Mouse (Mus musculus): ENCODE measurements around the gene Pml.

DNA sequence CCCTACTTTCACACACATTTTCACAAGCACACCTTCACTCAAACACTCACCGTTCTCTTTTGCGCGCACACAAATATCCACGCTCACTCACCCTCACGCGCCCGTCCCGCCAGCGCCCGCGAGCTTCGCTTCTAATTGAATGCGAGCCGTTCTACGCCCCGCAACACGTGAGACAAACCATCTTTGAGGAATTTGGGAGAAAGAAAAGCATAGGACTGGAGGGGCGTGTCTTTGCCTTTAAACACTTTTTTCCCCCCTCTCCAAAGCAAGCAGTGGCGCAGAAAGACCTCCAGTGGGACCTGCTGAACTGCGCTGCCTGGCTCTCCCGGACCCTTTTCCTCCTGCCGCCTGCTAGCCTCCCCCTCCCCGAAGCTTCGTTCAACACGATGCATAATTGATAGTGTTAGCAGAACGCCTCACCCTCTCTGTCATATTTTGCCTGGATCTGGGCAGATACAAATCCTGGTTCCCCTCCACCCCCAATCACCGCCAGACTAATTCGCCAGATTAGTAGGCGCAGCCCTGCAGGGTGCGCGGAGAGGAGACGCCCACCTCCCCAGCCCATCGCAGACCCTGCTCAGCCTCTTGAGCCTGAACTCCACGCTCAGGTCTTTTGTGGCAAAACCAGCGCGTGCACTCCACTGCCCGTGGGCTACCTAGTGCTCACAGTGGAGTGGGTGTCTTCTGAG is 47.6 kb downstream of the Pml start:
- TF ChIP-seq GATA1 (IDR thresholded peaks at IDR 0.05; ENCODE audit: borderline replicate concordance, low read length) (no peak), FLI1 (IDR thresholded peaks at IDR 0.05; ENCODE audit: low read length) (no peak)
